Mouse (Mus musculus) ES-Bruce4 (cell line): ENCODE results near the gene Prkar2a.

Experiments used
- CTCF ChIP-seq: IDR thresholded peaks from one replicate; pipeline ENCODE4 v1.8.1; 2011; ENCODE audit warnings: low read depth, low read length
- EP300 ChIP-seq: IDR thresholded peaks from 2 replicates; pipeline ENCODE4 v1.6.1; 2011; ENCODE audit warnings: low read depth, low read length; ENCODE audit not compliant: insufficient read depth
- POLR2A ChIP-seq: IDR thresholded peaks from one replicate; pipeline ENCODE4 v1.8.1; 2011; ENCODE audit warnings: low read length; ENCODE audit not compliant: insufficient read depth

DNA sequence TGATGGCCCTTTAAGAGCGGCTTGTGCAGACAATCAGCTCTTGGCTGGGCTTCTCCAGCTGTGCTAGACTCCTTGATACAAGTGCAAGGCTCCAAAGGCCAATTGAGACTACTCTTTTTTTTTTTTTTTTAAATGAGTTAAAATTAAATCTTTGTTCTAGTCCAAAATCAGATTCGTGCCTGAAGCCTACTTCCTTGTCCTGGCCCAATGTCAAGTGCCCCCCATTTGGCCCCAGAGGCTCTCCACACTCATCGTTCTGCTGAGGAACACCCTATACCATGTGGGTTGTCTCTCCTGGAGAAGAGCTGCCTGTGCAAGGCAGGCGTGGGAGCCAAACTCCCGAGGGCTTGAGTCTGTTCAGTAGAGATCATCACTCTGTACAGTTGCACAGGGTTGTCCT is 91.8 kb downstream of the Prkar2a start:
- no peak for TF ChIP-seq CTCF
- TF ChIP-seq POLR2A, result no peak
- TF ChIP-seq EP300, result no peak
